Mouse (Mus musculus) common myeloid progenitor, adult 5-6 weeks (primary cell): ENCODE data around the gene Etv6. TPM values are rescaled to one million over a fixed set of nuclear protein-coding genes. Genes with fewer than 3 reads are reported as not detected.
"Not testable (repeated sequence)": the region's sequence is repeated elsewhere in the genome, so short reads cannot be mapped to it uniquely, and the experiment has no call there.

Source experiments
- ATAC-seq: replicated peaks from 2 replicates; pipeline ENCODE4 v1.8.0; 2016; ENCODE audit warnings: low read depth, mild to moderate bottlenecking, moderate TSS enrichment, inconsistent platforms; ENCODE audit not compliant: poor library complexity, severe bottlenecking
- total RNA-seq: library from RNA; stranded (forward); fragments of 200-1000, 187-1606 nt; gene quantifications from 2 replicates; pipeline ENCODE4 v1.2.3, GENCODE M21; 2017

The Etv6 gene
- total RNA-seq, result 110 and 129 TPM in 2 replicates

DNA sequence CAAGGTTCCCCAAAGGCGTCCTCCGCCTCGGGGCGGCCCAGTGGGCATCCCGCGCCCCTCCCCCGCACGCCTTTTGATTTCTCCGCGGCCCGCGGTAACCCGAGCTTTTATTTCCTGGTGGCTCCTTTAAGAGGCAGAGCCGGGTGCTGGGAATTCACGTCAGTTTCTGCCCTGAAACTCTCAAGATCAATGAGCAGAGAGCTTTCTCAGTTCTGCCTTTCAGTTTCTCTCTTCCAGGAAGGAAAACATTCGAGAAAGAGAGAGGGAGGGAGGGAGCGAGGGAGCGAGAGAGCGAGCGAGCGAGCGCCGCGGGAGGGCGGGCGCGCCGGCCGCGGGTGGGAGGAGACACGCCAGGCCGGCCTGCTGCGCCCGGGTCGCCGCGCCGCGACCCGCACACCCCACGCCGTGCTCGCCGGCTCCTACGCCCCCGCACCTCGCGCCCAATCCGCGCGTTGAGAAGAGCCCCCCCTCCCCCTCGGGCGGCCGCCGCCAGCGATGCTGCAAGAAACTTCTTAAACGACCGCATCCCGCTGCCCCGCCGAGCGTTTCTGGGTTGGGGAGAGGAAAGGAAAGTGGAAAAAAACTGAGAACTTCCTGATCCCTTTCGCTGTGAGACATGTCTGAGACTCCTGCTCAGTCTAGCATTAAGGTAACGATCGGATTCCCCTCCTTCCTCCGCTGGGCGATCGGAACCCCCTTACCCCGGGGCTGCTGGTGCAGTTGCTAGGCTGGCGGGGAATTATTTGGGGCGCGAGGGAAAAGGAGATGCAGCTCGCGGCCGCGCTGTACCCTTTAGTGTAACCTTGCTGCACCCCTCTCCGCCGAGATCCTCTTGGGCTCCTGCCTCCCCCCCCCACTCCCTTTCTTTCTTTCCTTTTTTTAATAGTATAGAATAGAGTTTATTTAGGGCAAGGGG is at the start of gene Etv6:
Gene Etv6 (plus strand): TSS at position 211 of the 916 bp plus-strand sequence.
- ATAC-seq, result peak; percentile 33

DNA sequence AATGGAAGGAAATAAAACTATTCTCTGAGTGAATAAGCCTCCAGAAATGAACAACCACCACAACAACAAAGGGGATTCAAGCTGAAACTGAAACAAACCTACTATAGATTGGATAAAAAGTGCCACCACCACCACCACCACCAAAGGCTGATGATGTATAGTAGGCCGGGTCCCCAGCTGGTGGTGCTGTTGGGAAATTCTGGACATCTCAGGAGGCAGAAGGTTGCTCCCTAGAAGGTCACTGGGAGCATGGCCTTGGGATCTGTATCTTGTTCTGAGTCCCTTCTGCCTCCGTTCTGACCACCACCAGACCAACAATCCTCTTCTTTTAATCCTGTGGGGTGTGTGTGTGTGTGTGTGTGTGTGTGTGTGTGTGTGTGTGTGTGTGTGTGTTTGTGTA is 49.3 kb upstream of the Etv6 start:
- peak; percentile 51 for ATAC-seq

DNA sequence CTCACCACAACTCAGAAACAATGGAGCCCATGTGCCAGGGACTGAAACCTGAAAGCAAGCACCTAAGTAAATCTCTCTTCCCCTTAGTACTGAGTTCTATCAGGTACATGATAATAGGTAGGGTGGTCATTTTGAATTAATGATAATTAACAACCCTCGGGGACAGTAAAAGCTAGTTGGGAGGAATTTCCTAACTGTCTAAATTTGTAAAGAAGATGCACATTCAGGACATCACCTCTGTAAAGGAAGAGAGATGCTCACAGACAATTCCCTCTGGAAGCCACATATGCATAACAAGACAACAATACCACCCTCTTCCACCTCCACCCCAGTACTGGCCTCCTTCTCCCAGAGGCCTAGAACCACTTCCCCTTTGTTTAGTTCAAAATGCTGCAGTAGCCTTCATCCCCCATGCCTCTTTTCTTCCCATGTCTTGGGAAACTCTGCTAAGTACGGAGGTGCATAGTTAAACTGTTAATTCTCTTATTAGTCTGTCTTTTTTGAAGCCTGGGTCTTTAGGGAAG is 48.4 kb upstream of the Etv6 start:
- peak; percentile 62 for ATAC-seq

DNA sequence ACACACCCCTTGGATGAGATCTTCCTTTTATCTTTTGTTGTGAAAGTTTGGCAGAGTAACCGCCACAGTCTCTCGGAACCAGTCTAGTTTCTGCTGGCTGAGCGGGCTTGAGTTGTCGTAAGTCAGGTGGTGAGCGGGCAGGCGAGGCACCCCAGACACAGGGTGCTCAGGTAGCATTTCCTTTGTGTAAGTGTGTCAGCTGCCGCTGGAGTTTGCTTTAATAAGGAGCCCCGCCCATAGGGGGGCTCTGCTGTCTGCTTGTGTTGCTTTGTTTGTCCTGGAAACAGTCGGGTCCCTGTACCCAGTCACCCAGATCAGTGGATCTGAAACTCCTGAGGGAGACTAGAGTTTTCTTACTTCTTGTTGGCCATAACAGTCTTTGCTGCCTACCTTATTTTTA is 47.5 kb upstream of the Etv6 start:
- ATAC-seq, result no peak

DNA sequence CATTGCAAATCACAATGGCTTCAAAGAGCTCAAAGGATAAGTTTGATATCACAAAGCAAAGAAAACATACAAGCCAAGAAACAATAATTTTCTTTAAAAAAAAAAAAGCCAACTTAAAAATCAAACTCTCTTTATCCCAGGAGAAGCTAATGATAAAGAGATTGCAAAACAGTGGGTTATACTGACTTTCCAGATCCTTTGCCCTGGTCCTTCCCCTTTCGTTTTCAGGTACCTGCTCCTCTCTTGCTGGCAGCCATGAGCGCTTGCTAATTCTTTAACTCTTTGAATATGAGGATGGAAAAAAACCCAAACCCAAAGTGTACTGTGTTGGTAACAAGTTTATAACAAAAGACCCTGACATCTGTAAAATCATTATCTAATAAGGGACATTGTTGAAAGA is 38.0 kb upstream of the Etv6 start:
- ATAC-seq, result 0 out of 2 replicates have a peak, but pooled peaks have one; percentile 45

DNA sequence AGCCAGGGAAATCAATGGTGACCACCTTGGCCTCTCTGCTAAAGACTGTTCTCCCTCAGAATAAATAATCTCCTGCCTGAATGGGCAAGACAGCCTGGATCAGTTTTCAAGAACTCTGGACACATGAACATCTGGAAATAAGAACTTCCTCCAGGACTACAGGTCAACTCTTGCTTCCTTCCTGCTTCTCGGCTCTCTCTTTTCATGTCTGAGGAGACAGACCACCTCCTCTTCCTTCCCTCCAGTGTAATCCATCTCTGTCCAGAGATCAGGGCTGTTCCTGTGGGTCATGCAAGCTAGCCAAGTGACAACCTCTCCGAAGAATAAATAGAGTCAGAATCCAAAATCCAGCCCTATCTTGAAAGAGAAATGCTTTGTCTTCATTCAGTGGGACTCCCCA is 37.6 kb upstream of the Etv6 start:
- no peak for ATAC-seq

DNA sequence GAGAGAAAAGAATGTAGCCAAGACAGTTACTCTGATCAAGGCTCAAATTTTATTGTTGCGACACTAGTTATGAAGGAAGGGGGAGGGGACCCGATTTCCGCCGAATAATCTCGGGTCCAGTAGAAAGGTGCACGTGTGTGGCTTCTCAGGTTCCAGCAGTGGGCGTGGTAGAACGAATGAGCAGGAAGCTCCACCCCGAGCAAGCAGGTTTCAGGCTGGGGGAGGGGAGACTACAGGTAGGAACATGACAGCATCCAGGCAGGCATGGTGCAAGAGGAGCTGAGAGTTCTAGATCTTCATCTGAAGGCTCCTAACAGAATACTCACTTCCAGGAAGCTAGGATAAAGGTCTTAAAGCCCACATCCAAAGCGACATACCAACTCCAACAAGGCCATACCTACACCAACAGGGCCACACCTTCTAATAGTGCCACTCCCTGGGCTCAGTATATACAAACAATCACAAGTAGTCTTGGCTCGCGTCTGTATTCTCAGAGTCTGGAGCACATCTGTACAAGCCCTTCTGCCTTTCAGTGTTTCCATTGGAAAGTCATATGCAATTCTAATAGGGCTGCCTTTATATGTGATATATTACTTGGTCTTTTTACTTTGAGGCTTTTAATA is 20.9 kb upstream of the Etv6 start:
- ATAC-seq, result not testable (repeated sequence)

DNA sequence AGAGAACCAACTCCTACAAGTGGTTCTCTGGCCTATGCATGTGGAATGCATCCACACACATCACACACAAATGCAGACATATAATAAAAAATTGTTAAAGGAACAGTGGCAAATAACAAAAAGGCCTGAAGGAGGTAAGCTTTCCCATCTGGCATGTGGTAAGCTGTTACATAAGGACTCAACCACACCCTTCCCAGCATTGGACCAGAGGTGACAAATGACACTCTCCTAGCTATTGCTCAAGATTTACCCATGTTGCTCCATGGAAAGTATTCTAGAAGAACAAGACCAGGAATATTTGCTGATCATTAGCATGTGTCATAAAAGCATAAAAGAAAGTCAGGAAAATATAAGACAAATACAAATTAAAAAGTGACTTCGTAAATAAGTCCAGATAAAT is 16.7 kb upstream of the Etv6 start:
- no peak for ATAC-seq

DNA sequence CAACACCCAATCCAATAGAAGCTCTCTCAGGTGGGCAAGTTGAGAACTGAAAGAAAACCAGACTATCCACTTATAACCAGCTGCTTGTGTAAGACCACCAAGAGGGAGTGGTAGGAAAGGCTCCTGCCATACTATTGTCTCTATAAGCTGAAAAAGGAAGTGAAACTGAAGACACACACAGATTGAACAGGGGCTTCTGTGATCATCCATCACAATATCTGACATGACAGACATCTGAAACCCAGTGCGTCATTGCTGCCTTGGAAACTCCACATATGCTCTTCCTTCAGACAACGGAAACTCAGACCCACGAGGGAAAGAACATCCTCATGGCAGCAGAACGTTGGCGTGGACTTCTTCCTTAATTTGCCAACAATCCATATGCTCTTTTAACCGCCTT is 14.7 kb upstream of the Etv6 start:
- peak; percentile 96 for ATAC-seq

DNA sequence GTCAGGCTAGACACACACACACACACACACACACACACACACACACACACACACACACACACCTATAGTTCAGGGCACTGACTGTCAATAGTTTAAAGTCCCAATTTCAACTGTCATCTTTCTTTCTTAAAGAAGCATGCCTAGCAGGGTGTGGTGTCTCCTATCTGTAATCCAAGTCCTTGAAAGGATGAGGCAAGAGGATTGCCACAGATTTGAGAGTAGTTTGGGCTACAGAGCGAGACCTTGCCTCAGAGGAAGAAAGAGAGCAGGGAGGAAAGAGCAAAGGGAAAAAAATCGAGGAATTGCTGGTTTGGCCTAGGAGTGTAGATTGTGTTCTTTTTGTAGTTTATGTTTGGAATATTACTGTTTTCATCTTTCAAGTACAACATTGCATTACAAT is 9.2 kb upstream of the Etv6 start:
- ATAC-seq, result no peak

DNA sequence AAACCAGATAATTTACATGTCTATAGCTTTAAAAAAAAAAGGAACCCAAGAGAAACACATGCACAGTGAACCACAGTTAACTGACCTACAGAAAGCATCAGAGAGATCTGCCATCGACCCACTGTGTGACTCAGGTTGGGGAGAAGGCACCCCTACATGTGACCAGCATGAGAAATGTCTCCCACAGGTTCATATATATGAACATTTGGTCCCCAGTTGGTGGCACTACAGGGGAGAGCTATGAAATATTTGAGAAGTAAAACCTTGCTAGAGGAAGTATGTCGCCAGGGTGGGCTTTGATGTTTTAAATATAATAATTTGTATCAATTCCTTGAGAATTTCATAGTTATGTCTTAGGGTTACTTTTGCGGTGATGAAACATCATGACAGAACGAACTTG is 8.5 kb upstream of the Etv6 start:
- ATAC-seq, result 0 out of 2 replicates have a peak, but pooled peaks have one; percentile 36

DNA sequence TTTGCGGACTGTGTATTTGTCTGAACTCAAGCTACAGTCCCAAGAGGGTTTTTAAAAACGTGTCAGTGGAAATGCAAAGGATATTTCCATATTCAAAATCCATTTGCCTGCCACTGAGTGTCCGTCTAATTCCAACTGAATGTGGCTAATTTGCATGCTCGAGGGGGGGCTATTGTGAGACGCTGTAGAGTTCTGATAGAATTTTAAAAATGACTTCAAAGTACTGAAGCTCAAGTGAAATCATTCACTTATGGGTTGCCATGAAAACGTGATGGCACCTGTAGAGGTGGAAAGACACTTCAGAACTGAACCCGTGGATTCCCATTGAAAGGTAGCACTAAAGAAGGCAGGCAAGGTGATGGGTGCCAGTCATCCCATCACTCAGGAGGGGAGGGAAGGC is 3.0 kb upstream of the Etv6 start:
- ATAC-seq, result no peak

DNA sequence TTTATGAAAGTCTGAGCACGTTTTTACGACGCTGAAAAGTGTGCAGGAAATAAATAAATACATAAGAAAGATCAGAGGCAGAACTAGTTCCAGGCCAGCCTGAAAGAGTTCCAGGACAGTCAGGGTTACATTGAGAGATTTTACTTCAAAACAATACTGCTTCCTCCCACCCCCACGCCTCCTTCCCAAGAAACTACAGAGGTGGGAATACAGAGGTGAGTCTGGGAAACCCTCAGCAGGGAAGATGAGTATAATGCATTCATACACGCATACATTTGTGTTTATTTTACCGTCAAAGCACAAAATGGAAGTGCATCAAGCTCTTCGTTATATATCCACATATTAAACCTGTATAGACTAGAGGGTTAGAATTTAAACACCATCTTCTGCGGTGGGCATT is 1.1 kb upstream of the Etv6 start:
- ATAC-seq, result no peak

DNA sequence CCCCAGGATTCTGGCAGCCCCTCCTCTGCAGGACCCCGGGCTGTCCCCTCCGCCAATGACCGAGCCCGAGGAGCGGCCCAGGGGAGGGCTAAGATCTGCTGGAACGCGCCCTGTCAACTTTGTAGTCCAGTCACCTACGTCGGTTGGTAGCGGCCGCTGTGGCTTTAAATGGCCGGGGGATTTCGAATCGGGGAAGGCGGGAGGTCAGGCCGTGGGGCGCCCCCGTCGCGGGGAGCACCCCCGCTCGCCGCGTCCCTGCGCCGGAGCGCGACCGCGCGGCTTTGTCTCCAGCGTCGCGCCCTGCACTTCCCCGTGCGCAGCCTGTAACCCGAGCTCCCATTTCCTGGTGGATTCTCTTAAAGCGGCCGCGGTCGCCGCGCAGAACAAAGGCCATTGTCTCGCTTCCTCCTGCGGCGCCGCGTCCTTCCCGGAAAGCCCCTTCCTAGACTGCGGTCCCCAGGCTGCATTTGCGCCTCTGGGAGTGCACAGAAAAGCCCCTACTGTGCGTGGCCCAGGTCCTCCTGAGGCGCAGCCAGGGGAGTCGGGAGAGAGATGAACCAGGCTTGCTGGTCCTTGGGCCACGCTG is 503 bp upstream of the Etv6 start:
- peak; percentile 60 for ATAC-seq

DNA sequence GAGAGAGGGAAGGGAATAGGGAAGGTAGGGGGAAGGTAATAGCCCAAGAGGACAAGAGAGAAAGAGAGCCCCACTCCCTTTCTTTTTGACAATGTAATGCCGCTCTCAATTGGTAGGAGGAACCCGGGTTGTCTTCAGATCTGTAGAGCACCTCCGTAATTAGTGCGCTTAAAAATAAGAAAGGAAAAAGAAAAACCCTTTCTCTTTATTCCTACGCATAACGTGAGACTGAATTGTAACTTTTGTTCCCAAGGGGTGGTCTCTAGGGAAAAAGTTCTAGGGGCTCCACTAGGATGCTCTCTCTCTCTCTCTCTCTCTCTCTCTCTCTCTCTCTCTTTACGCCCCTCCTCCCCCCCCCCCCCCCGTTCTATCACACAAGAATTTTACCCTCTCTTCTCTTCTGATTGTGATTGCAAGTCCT is 1.0 kb downstream of the Etv6 start:
- no peak for ATAC-seq

DNA sequence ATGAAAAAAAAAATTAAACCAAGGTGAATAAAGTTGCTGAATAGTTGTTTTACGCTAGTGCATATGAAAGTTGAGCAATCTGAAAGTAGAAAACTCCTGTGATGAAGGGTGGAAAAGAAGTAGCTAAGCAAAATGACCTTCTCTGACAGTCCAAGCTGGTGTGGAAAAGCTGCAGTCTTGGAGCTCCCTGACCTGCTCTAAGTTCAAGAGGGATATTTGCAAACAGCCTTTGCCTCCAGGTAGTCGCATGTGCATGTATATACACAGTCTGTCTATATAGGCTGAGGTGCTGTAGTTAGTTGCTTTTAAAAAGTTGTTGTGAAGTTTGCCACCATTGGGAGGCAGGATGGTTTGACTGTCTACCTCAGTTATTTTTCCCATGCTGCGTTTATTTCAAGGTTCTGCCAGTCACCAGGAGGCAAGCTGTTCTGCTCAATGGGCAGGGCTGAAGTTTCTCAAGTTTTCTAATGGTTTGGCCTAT is 1.5 kb downstream of the Etv6 start:
- no peak for ATAC-seq

DNA sequence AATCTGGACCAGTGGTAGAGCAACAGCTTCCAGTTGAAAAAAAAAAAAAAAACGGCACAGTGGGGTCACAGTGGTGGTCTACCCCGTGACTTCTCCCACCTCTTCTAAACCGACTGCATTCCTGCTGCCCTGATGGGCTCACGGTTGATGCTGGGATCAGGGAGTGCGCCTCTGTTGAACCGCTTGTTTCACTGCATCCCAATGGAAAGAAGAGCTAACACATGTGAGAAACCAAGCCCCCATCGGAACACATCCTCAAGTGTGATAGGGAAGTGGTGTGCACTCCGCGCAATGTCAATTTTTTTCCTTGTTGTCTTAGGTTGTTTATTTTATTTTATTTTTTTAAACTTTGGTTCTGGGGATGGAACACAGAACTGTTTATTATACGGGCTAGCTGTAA is 2.5 kb downstream of the Etv6 start:
- ATAC-seq, result no peak

DNA sequence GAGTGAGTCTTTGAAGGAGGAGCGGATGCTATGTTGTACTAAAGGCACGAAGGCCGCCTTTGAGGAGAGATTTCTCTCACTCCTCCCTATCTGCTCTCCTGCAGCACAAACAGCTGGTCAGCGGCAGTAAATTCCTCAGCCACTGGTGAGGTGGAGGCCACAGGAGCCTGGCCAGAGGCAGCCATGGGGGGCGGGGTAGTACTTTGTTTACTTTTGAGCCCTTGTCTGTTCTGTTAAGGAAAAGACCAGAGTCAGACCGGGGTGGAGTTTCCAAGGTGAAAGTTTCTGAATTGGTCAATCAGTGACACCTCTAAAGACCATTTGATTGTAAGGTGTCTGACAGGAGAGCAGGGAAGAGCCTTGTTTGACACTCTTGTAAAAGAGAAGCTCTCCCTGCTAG is 3.4 kb downstream of the Etv6 start:
- no peak for ATAC-seq

DNA sequence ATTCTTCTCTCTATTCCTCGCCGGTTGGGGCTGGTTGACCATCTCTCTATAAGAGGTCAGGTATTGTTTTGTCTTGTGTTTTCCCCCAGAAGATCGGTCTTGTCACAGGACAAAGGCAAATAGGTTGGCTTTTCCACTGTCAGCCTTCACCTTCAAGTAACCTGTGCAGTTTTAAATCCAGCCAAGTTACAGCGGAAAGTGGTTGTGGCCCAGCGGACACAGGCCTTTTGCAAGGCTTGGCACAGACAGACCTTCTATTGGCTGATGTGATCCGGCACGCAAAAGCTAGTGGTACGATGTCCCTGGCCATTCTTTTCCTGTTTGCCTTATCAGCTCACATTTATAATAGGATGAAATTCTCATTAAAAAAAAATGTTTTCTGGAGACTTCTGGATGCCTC is 3.9 kb downstream of the Etv6 start:
- no peak for ATAC-seq

DNA sequence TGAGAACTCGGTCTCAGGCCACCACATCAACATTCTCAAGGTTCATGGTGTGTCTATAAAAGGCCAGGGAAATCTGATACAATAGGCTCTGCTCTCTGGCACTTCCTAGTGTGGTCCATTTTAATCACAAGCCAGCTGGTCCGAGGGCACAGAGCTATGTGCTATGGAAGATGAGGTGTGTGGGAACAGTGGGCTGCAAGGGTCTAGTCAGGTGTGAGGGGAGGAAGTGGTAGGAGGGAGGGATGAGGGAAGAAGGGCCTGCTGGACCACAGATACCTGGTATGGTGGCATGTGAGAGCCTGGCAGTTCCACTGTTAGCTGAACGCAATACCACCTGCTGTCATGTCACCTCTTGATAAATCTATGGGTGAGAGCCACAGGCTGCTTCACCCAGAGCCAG is 4.8 kb downstream of the Etv6 start:
- no peak for ATAC-seq

DNA sequence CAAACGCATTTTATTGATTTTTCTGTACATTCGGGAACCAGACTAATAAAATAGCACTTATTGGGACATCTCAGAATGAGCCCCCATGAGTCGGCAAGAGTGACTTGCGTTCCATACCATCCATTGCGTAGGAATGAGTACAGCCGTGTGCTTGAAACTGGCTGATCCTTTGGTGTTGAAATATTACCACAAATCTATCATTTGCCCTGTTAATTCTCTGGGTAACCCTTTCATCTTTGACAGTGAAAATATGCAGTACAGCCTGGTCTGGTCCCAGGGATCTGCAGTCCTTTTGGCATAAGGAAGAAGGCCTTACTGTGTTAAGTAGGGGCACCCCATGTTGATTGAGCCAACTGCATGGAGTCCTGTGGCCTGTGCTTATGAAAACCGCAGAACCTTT is 5.8 kb downstream of the Etv6 start:
- no peak for ATAC-seq
